Mouse (Mus musculus): ENCODE results near the gene Dnase1l2. TPM values are rescaled to one million over a fixed set of nuclear protein-coding genes. Genes with fewer than 3 reads are reported as not detected.
"Not testable (repeated sequence)": the region's sequence is repeated elsewhere in the genome, so short reads cannot be mapped to it uniquely, and the experiment has no call there.

The Dnase1l2 gene
- polyA plus RNA-seq, 1 experiment, result not detected

DNA sequence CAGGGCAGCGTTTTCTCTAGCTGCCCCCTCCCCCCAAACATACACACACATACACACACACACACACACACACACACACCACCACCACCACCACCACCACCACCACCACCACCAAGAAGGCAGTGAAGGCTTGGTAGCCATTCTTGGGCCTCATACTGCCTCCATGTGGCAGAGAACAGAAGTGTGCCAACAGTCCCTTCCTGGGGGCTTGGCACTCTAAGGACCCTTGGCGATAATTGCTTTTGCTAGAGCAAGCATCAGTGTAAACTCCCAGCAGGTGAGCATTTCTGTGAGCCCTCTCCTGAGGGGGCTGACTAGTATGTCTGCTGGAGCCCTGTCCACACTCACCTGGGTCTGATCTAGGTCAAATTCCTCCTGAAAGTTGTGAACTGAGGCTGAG lies 1.8 kb downstream of the Dnase1l2 start:
- H3K9me3 ChIP-seq, result no peaks in the 10 kb centered on the region
- H3K36me3 ChIP-seq (replicated peaks; ENCODE audit: low read length), result peaks cover 96% of the 10 kb centered on the region
- H3K4me1 ChIP-seq, result no peaks in the 10 kb centered on the region; the same call in 1 of the 2 replicates
- H3K27me3 ChIP-seq (replicated peaks), result no peaks in the 10 kb centered on the region
- no peak overlapping the region for H3K4me3 ChIP-seq (replicated peaks)
- no peak for TF ChIP-seq FLI1 (IDR thresholded peaks at IDR 0.05; ENCODE audit: low read length)
- no peak for TF ChIP-seq GATA1 (IDR thresholded peaks at IDR 0.05; ENCODE audit: borderline replicate concordance, low read length)

DNA sequence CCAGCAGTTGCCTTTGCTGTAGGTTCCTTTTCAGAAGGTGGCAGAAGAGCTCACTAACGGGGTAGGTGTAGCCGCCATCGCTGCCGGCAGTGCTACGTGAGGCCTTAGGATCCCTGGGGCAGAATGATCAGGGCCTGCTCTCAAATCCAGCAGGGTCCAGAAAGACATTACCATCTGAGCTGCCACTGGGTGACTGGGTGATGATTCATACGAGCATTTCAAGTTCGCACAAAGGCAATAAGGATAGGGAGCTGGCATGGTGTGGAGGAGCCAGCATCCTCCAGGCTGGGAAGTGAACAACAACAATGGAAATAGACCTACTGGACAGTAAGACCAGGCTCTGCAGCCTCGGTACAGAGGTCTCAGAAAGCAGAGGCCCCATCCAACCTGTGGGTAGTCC lies 2.5 kb downstream of the Dnase1l2 start:
- no peaks in the 10 kb centered on the region for H3K9me3 ChIP-seq
- no peak overlapping the region for H3K4me3 ChIP-seq (replicated peaks)
- no peaks in the 10 kb centered on the region for H3K27me3 ChIP-seq (replicated peaks)
- no peaks in the 10 kb centered on the region for H3K4me1 ChIP-seq
- H3K36me3 ChIP-seq (replicated peaks; ENCODE audit: low read length), result peaks cover 96% of the 10 kb centered on the region
- TF ChIP-seq FLI1 (IDR thresholded peaks at IDR 0.05; ENCODE audit: low read length) (no peak), GATA1 (IDR thresholded peaks at IDR 0.05; ENCODE audit: borderline replicate concordance, low read length) (no peak)

DNA sequence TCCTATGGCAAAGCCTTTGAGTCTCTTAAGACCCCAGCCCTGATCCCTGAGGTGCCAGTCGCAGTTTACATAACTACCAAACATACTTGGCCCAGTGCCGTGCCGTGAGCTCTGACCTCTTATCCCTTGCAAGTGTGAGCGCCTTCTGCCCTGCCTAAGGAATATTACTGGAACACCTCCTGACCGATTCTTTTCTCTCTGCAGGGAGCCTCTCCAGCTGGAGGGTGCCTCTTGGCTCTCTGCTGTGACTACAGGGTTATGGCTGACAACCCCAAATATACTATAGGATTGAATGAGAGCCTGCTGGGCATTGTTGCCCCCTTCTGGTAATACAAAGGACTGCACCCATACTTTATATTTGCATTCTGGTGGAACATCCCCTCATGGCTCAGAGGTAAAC lies 5.9 kb downstream of the Dnase1l2 start:
- H3K4me1 ChIP-seq, result no peaks in the 10 kb centered on the region
- peaks cover 90% of the 10 kb centered on the region for H3K36me3 ChIP-seq (replicated peaks; ENCODE audit: low read length)
- no peak overlapping the region for H3K4me3 ChIP-seq (replicated peaks)
- no peaks in the 10 kb centered on the region for H3K27me3 ChIP-seq (replicated peaks)
- H3K9me3 ChIP-seq, result no peaks in the 10 kb centered on the region
- TF ChIP-seq FLI1 (IDR thresholded peaks at IDR 0.05; ENCODE audit: low read length), result no peak
- no peak for TF ChIP-seq GATA1 (IDR thresholded peaks at IDR 0.05; ENCODE audit: borderline replicate concordance, low read length)

DNA sequence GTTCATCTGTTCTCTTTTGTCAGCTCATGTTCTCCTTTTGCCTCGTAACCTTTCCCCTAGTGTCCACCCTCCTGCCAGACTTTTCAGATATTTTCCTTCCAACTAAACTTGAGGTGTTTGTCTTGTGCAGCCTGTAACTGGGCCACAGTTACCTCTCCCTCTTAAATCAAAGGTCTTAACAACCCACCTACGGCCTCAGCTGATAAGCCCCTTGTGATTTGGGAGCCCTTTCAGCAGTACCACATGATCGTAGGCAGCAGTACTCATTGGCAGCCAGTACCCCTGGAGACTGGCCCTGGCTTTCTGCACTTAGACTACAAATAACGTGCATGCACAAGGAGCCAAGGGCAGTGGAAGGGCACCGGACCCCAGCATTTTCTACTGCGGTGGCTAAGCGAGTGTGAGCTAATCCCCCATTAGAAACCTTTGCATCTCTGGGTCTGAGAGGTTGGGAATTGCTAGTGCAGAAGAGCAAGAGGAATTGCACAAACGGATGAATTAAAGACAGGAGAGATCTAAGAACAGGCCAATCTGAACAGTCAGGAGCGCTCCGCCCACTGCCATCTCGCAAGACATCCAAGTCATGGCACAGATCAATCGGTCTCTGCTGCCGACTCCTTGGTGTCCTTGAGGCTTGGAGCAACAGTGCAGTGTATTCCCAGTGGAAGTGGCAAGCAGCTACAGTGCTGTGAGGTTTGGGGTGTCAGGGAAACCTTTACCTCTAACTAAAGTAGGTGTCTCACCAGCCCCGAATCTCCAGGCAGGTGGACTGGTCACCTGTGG lies 13.5 kb downstream of the Dnase1l2 start:
- H3K4me3 ChIP-seq (replicated peaks), result no peak overlapping the region
- no peaks in the 10 kb centered on the region for H3K9me3 ChIP-seq
- TF ChIP-seq GATA1 (IDR thresholded peaks at IDR 0.05; ENCODE audit: borderline replicate concordance, low read length) (no peak), FLI1 (IDR thresholded peaks at IDR 0.05; ENCODE audit: low read length) (no peak)
- H3K4me1 ChIP-seq, result peaks cover 26% of the 10 kb centered on the region
- H3K27me3 ChIP-seq (replicated peaks), result no peaks in the 10 kb centered on the region
- H3K36me3 ChIP-seq (replicated peaks; ENCODE audit: low read length), result peaks cover 50% of the 10 kb centered on the region

DNA sequence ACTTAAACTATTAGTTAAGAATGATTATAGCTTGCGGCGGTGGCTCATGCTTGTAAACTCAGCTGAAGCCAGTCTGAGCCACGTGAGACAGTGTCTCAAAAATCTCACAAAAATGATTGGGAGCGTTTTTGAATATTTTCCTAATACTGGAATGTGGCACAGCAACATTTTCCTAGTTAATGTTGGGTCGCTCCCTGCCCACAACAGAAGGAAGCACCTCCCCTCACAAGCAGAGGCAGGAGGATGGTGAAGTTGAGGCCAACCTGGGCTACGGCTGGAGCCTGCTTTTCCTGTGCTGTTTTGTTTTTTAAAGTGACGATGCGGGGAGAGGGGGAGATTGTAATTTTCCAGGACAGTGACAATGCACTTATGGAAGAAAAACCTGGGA lies 15.7 kb downstream of the Dnase1l2 start:
- peaks cover 26% of the 10 kb centered on the region for H3K4me1 ChIP-seq
- no peaks in the 10 kb centered on the region for H3K27me3 ChIP-seq (replicated peaks)
- TF ChIP-seq FLI1 (IDR thresholded peaks at IDR 0.05; ENCODE audit: low read length) (no peak), GATA1 (IDR thresholded peaks at IDR 0.05; ENCODE audit: borderline replicate concordance, low read length) (no peak)
- H3K36me3 ChIP-seq (replicated peaks; ENCODE audit: low read length), result peaks cover 52% of the 10 kb centered on the region
- no peaks in the 10 kb centered on the region for H3K9me3 ChIP-seq
- peak overlapping the region; percentile 98 for H3K4me3 ChIP-seq (replicated peaks)

DNA sequence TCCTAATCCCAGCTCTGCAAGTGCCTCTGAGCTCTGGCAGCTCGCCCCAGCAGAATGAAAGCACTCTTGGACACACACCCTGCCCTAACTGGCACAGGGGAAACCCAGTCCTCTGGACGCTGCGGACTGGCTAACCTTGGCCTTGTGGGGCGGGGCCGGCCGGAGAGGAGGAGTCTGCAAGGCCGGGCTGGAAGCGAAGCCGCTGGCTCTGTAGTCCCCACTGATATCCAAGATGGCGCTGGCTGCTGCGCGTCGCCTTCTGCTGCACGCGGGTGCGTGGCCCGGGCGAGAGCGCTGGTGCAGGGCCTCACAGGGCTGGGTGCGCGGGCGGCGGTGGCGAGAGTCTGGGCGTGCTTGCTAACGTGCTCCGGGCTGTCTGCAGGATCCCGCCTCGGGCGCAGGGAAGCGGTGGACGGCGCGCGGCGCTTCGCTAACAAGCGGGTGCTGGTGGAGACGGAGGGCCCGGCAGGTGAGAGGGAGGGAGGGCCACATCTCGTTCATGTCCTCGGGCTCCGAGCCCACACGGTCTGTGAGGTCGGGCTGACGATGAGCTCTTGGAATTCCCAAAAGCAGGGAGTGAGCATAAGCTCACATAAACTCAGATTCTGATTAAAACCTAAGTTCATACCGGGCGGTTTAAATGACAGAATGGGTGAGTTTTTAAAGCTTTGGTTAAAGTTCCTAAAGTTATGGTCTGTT lies 16.3 kb downstream of the Dnase1l2 start, which contains the start of gene Eci1:
TSS of gene Eci1 (plus strand) at position 171 of the 699 bp plus-strand sequence.
- H3K4me3 ChIP-seq (replicated peaks), result peak within 1 kb of the TSS; percentile 98
- TF ChIP-seq GATA1 (IDR thresholded peaks at IDR 0.05; ENCODE audit: borderline replicate concordance, low read length), result no peak
- no peak for TF ChIP-seq FLI1 (IDR thresholded peaks at IDR 0.05; ENCODE audit: low read length)
- H3K9me3 ChIP-seq, result no peaks in the 10 kb centered on the region
- peaks cover 54% of the 10 kb centered on the region for H3K36me3 ChIP-seq (replicated peaks; ENCODE audit: low read length)
- peaks cover 26% of the 10 kb centered on the region for H3K4me1 ChIP-seq
- no peaks in the 10 kb centered on the region for H3K27me3 ChIP-seq (replicated peaks)

DNA sequence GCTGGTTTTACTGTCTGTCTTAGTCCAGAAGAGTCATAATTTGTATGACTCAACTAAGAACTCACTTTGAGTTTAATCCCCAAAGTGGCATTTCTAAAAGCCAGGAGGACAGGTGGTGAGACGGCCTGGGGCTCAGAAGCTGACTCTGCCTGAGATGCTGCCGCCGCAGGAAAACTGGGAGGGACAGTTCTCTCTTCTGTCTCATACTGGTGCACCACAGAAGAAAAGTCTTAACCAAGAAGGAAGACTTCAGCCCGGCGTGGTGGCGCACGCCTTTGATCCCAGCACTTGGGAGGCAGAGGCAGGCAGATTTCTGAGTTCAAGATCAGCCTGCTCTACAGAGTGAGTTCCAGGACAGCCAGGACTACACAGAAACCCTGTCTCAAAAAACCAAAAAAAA lies 17.0 kb downstream of the Dnase1l2 start:
- no peaks in the 10 kb centered on the region for H3K27me3 ChIP-seq (replicated peaks)
- TF ChIP-seq GATA1 (IDR thresholded peaks at IDR 0.05; ENCODE audit: borderline replicate concordance, low read length) (no peak), FLI1 (IDR thresholded peaks at IDR 0.05; ENCODE audit: low read length) (no peak)
- H3K4me1 ChIP-seq, result peaks cover 25% of the 10 kb centered on the region
- peak overlapping the region; percentile 80 for H3K4me3 ChIP-seq (replicated peaks)
- H3K9me3 ChIP-seq, result no peaks in the 10 kb centered on the region
- H3K36me3 ChIP-seq (replicated peaks; ENCODE audit: low read length), result peaks cover 60% of the 10 kb centered on the region

DNA sequence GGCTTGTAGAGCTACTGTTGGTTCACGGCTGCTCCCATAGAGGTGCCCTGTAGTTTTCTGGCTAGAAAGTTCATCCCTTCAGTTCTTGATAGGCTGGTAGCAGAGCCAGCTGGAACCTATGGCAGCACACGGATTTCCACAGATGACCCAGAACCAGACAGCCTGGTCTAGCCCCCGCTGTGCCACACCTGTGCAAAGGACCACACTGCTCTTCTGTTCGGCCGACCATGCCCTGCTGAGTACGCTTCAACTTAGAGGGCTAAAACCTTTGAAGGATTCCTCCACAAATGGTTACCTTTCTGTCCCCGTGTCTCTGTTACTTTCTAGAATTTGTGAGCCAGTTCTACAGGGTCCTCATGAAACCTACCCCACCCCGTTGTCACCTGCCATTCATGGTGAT lies 17.6 kb downstream of the Dnase1l2 start:
- Histone ChIP-seq H3K36me3 (replicated peaks; ENCODE audit: low read length) (peaks cover 63% of the 10 kb centered on the region), H3K4me1 (peaks cover 19% of the 10 kb centered on the region)
- not testable (repeated sequence) for H3K27me3 ChIP-seq (replicated peaks); H3K4me3 ChIP-seq (replicated peaks); H3K9me3 ChIP-seq

DNA sequence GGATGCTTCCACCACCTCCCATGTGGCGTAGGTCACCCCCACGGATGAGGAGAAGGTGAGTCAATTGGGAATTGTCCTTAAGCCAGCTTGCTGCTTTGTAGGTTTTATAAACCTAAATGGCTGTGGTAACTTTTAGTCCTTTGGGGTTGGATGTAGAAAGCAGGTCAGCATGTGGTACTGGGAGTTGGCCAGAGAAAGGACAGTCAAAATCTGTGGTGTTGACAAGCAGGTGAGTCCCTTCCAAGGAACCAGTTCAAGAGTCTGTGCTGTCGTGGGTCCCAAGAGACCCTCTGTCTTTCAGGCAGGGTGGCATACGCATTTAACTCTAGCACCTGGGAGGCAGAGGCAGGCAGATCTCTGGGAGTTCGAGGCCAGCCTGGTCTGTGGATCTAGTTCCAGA lies 18.4 kb downstream of the Dnase1l2 start:
- TF ChIP-seq FLI1 (IDR thresholded peaks at IDR 0.05; ENCODE audit: low read length) (no peak), GATA1 (IDR thresholded peaks at IDR 0.05; ENCODE audit: borderline replicate concordance, low read length) (no peak)
- Histone ChIP-seq H3K9me3 (no peaks in the 10 kb centered on the region), H3K27me3 (replicated peaks) (no peaks in the 10 kb centered on the region), H3K36me3 (replicated peaks; ENCODE audit: low read length) (peaks cover 64% of the 10 kb centered on the region), H3K4me1 (peaks cover 16% of the 10 kb centered on the region), H3K4me3 (replicated peaks) (no peak overlapping the region)

DNA sequence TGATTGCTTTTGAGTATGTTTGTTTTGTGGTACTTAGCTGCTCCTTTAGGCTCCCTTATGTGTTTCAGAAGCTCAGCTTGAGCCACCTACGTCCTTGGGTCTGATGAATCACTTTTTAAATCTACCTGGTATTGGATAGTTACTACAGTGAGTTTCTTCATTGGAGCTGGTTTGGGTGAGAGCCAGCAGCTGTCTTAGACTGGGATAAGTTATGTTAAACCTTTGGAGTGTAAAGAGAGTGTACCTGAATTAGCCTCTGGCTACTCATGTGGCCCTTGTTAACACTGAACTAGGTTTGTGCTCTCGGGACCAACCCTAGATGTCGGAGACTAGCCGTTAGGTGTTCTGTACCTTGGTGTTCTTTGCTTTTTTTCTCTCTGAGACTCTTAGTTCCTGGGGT lies 19.8 kb downstream of the Dnase1l2 start:
- no peaks in the 10 kb centered on the region for H3K27me3 ChIP-seq (replicated peaks)
- no peak overlapping the region for H3K4me3 ChIP-seq (replicated peaks)
- H3K9me3 ChIP-seq, result no peaks in the 10 kb centered on the region
- H3K36me3 ChIP-seq (replicated peaks; ENCODE audit: low read length), result peaks cover 70% of the 10 kb centered on the region
- H3K4me1 ChIP-seq, result peaks cover 24% of the 10 kb centered on the region
- TF ChIP-seq GATA1 (IDR thresholded peaks at IDR 0.05; ENCODE audit: borderline replicate concordance, low read length) (no peak), FLI1 (IDR thresholded peaks at IDR 0.05; ENCODE audit: low read length) (no peak)
